In the genomic region with DNA sequence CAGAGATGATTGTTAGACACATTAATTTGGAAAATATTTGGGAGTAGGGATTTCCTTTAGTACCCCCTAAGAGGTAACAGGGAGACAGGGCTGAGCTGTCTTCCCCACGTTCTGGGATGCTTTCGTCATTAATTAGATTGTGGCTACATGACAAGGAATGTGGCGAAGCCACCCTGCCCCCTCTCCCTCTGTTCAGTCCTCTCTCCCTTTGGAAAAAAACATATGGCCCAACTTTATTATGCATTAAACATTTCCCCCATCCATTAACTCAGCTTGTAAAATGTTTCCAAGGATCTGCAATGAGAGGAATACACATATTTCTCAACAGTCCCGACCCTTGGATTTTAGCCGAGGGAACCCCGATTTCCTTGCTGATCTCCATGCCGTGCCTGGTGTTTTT, we compare ENCODE assay signal across 17 mouse cellular contexts. TPM values are rescaled to one million over a fixed set of nuclear protein-coding genes. Genes with fewer than 3 reads are reported as not detected.
DNase-seq lines count a peak whose midpoint lies in the region; ATAC-seq and TF ChIP-seq lines count a peak whose summit lies in the region.
"Had no signal": no experiment of that assay in that cellular context is flagged by ENCODE, and none has a peak within 500 bp of the region (broad histone marks: within the 10 kb centered on the region; RNA-seq: fewer than 3 reads in every experiment).

No protein-coding gene starts in this region.

- no peak overlapping the region for H3K9ac ChIP-seq in kidney, embryonic 15.5 days
- H3K9ac ChIP-seq in embryonic facial prominence, embryonic 13.5 days: no peak overlapping the region
- no peak overlapping the region for H3K9ac ChIP-seq in limb, embryonic 14.5 days (ENCODE audit: low read depth, low read length, severe bottlenecking)
- H3K9ac ChIP-seq: neural tube, embryonic 12.5 days had no signal

- no peak for DNase-seq in kidney, adult 18-20 months
- peak; percentile 29 to 63 for DNase-seq in layer of hippocampus, adult 2 months (ENCODE audit: low spot score in 2 of 2)
- DNase-seq in limb, embryonic 14.5 days (ENCODE audit: low spot score): peak; percentile 73
- no peak for DNase-seq in adrenal gland, postnatal 25 days
- no peak for DNase-seq in spleen, adult 12 weeks (ENCODE audit: low spot score)
- DNase-seq: cerebellum, postnatal 10 days; heart, adult 2 months; liver; midbrain, embryonic 14.5 days; thymus, postnatal 25 days had no signal

- no peak overlapping the region for H3K4me3 ChIP-seq in kidney, embryonic 15.5 days (replicated peaks)
- H3K4me3 ChIP-seq in embryonic facial prominence, embryonic 13.5 days: no peak overlapping the region
- H3K4me3 ChIP-seq in layer of hippocampus, adult 2 months: no peak overlapping the region; the same call in 1 of the 2 replicates
- H3K4me3 ChIP-seq in limb, embryonic 14.5 days (replicated peaks; ENCODE audit: low read length): peak overlapping the region; percentile 8; the same call in 1 of the 2 replicates
- H3K4me3 ChIP-seq: heart, adult 2 months; neural tube, embryonic 12.5 days had no signal

- no peak for ATAC-seq in kidney, embryonic 15.5 days (replicated peaks; ENCODE audit: low FRiP score)
- ATAC-seq in embryonic facial prominence, embryonic 13.5 days (ENCODE audit: insufficient number of reproducible peaks, insufficient read depth, low FRiP score, low TSS enrichment, low read depth): peak; percentile 59; the same call in 1 of the 2 replicates
- ATAC-seq in limb, embryonic 14.5 days (ENCODE audit: low FRiP score, low read depth): peak; percentile 79
- ATAC-seq: CD4-positive, CD25-positive, alpha-beta regulatory T cell, adult 4 months; hindbrain, postnatal 0 days had no signal

- no peak overlapping the region for H3K27ac ChIP-seq in kidney, embryonic 15.5 days
- peak overlapping the region; percentile 66 for H3K27ac ChIP-seq in embryonic facial prominence, embryonic 13.5 days
- H3K27ac ChIP-seq in layer of hippocampus, adult 2 months: no peak overlapping the region
- H3K27ac ChIP-seq in limb, embryonic 14.5 days (replicated peaks; ENCODE audit: low read depth, low read length): peak overlapping the region; percentile 52; the same call in 1 of the 2 replicates
- H3K27ac ChIP-seq: heart, adult 2 months; hindbrain, postnatal 0 days; neural tube, embryonic 12.5 days had no signal

- no peak for TF ChIP-seq CTCF in layer of hippocampus, adult 2 months (conservative IDR thresholded peaks at IDR 0.05)

- H3K27me3 ChIP-seq in kidney, embryonic 15.5 days: no peaks in the 10 kb centered on the region
- H3K27me3 ChIP-seq in embryonic facial prominence, embryonic 13.5 days: no peaks in the 10 kb centered on the region
- H3K27me3 ChIP-seq in limb, embryonic 14.5 days (ENCODE audit: control insufficient read depth, insufficient read depth, low read length): no peaks in the 10 kb centered on the region
- H3K27me3 ChIP-seq: neural tube, embryonic 12.5 days had no signal

- no peaks in the 10 kb centered on the region for H3K36me3 ChIP-seq in kidney, embryonic 15.5 days
- no peaks in the 10 kb centered on the region for H3K36me3 ChIP-seq in embryonic facial prominence, embryonic 13.5 days
- H3K36me3 ChIP-seq in limb, embryonic 14.5 days (ENCODE audit: control insufficient read depth, insufficient read depth, low read length): no peaks in the 10 kb centered on the region
- H3K36me3 ChIP-seq: neural tube, embryonic 12.5 days had no signal

- H3K4me1 ChIP-seq in kidney, embryonic 15.5 days: no peaks in the 10 kb centered on the region
- H3K4me1 ChIP-seq in embryonic facial prominence, embryonic 13.5 days: peaks cover 16% of the 10 kb centered on the region
- H3K4me1 ChIP-seq in limb, embryonic 14.5 days (ENCODE audit: control insufficient read depth, insufficient read depth, low read length): peaks cover 12% of the 10 kb centered on the region

- no peaks in the 10 kb centered on the region for H3K9me3 ChIP-seq in kidney, embryonic 15.5 days (replicated peaks)
- peaks cover 4% of the 10 kb centered on the region for H3K9me3 ChIP-seq in embryonic facial prominence, embryonic 13.5 days
- H3K9me3 ChIP-seq in limb, embryonic 14.5 days (ENCODE audit: control insufficient read depth, low read length): 0 out of 2 replicates have a peak, but pooled peaks cover 3% of the 10 kb centered on the region

- no peak for TF ChIP-seq POLR2A in limb, embryonic 14.5 days (IDR thresholded peaks at IDR 0.05; ENCODE audit: borderline replicate concordance, extremely low read depth, insufficient read depth, insufficient read length)

- 0 out of 2 replicates have a peak overlapping the region, but pooled peaks have one; percentile 14 for H3K4me2 ChIP-seq in kidney, embryonic 15.5 days
- H3K4me2 ChIP-seq in embryonic facial prominence, embryonic 13.5 days: peak overlapping the region; percentile 16
- peak overlapping the region; percentile 43 for H3K4me2 ChIP-seq in limb, embryonic 14.5 days (replicated peaks; ENCODE audit: low read depth, low read length, severe bottlenecking)
- H3K4me2 ChIP-seq: neural tube, embryonic 12.5 days had no signal

- WGBS in kidney, embryonic 15.5 days: 61% methylated on average over 7 of the region's 7 CpGs
- WGBS in embryonic facial prominence, embryonic 13.5 days: 34% methylated on average over 7 of the region's 7 CpGs
- 17% methylated on average over 7 of the region's 7 CpGs for WGBS in limb, embryonic 14.5 days

RNA-seq across cellular contexts. Expression of gene Piwil1, which starts 35.0 kb away (rescaled TPM):
- not detected in 2 replicates for polyA plus RNA-seq in kidney, embryonic 15.5 days (2015; fragmentation: Nextera tagmentation; extraction: Ambion mirVana)
- not detected in 2 replicates for polyA plus RNA-seq in embryonic facial prominence, embryonic 13.5 days (2015; fragmentation: Nextera tagmentation; extraction: Ambion mirVana)
- total RNA-seq in layer of hippocampus, adult 2 months (2021): under 1 TPM; 0.07 to 0.18 TPM
- polyA plus RNA-seq in limb, embryonic 14.5 days (2012; rRNA removed): 0.01 and 0.03 TPM in 2 replicates
- not detected in 2 replicates for polyA plus RNA-seq in limb, embryonic 14.5 days (2014; fragmentation: Nextera tagmentation; extraction: Ambion mirVana)
- not detected in 2 replicates for total RNA-seq in adrenal gland, postnatal 25 days (2021)
- total RNA-seq: heart, adult 2 months; heart, postnatal 25 days had no signal
- polyA plus RNA-seq: embryonic facial prominence, embryonic 11.5 days had no signal

Comparison
In these comparisons a context has a peak if more than half of its experiments do, and no peak if none do; other contexts are left out.
1. H3K27ac ChIP-seq: peak in embryonic facial prominence, embryonic 13.5 days (single experiment) and limb, embryonic 14.5 days (single experiment); none in kidney, embryonic 15.5 days (single experiment) and layer of hippocampus, adult 2 months (single experiment).
2. DNase-seq: peak in layer of hippocampus, adult 2 months (2 of 2) and limb, embryonic 14.5 days (single experiment); none in kidney, adult 18-20 months (single experiment), adrenal gland, postnatal 25 days (single experiment) and spleen, adult 12 weeks (single experiment).
3. Peak in every context shown above with its lines, with median percentiles within 50 percentile points of each other: H3K4me2 ChIP-seq.